Mouse (Mus musculus) liver, adult 2 months (tissue): ENCODE measurements around the gene Teddm2.

Experiments used
- CTCF ChIP-seq: fragments of 200-500 bp; IDR thresholded peaks from 2 replicates; pipeline ENCODE4 v1.5.1; 2011; ENCODE audit warnings: low read depth, low read length, control low read depth
- POLR2A ChIP-seq: fragments of 200-500 bp; IDR thresholded peaks from 2 replicates; pipeline ENCODE4 v1.6.1; 2011; ENCODE audit warnings: low read length, control low read depth; ENCODE audit not compliant: insufficient read depth; ENCODE audit errors: extremely low read depth

GRCm38 (mm10) chr1:153904236-153904635, 4.2 kb upstream of the Teddm2 start:
- TF ChIP-seq CTCF (no peak), POLR2A (no peak)
